Mouse (Mus musculus) liver, embryonic 14.5 days (tissue): ENCODE results near the gene Gmpr.

ENCODE experiments used
- CTCF ChIP-seq: IDR thresholded peaks from 2 replicates; pipeline ENCODE4 v1.5.1; 2016; ENCODE audit warnings: antibody characterized with exemption, low read depth, control low read depth
- EP300 ChIP-seq: IDR thresholded peaks from 2 replicates; pipeline ENCODE4 v1.6.1; 2016; ENCODE audit warnings: antibody characterized with exemption, low read depth

- no peak for TF ChIP-seq CTCF
- peak; percentile 72 for TF ChIP-seq EP300
These were observed 4.5 kb upstream of the Gmpr start for GRCm38 (mm10) chr13:45502791-45503190.
